Mouse (Mus musculus) hindbrain, postnatal 0 days (tissue): ENCODE data around the gene Ankrd31. TPM values are rescaled to one million over a fixed set of nuclear protein-coding genes. Genes with fewer than 3 reads are reported as not detected.
"Not testable (repeated sequence)": the region's sequence is repeated elsewhere in the genome, so short reads cannot be mapped to it uniquely, and the experiment has no call there.

Source experiments
- ATAC-seq: fragments of 200-750 bp; cut with Nextera tagmentation; 2 replicates; pipeline ENCODE4 v1.8.0; 2017; ENCODE audit warnings: mild to moderate bottlenecking, moderate TSS enrichment, moderate library complexity
- DNase-seq: peaks from one replicate; pipeline ENCODE4 v3.0.0-alpha.2; 2015; ENCODE audit warnings: low spot score
- H3K27ac ChIP-seq: fragments of 300-500 bp; sonication (generic); 2 replicates; pipeline ENCODE4 v1.5.1; 2014; ENCODE audit warnings: mild to moderate bottlenecking
- H3K27me3 ChIP-seq: fragments of 300-500 bp; sonication (generic); 2 replicates; pipeline ENCODE4 v1.6.1; 2014; ENCODE audit warnings: low read length, mixed read lengths; ENCODE audit not compliant: insufficient read depth
- H3K36me3 ChIP-seq: fragments of 300-500 bp; sonication (generic); 2 replicates; pipeline ENCODE4 v1.6.1; 2014; ENCODE audit warnings: low read length, mixed read lengths; ENCODE audit not compliant: insufficient read depth
- H3K4me1 ChIP-seq: fragments of 300-500 bp; sonication (generic); 2 replicates; pipeline ENCODE4 v1.6.1; 2014; ENCODE audit warnings: antibody characterized with exemption, low read length, mixed read lengths; ENCODE audit not compliant: insufficient read depth
- H3K4me2 ChIP-seq: fragments of 300-500 bp; sonication (generic); 2 replicates; pipeline ENCODE4 v1.6.1; 2014; ENCODE audit warnings: low read depth, mild to moderate bottlenecking, low read length, moderate library complexity, mixed read lengths
- H3K4me3 ChIP-seq: fragments of 300-500 bp; sonication (generic); 2 replicates; pipeline ENCODE4 v1.5.1; 2014; ENCODE audit warnings: low read length
- H3K9ac ChIP-seq: fragments of 300-500 bp; sonication (generic); replicated peaks from 2 replicates; pipeline ENCODE4 v1.6.1; 2014; ENCODE audit warnings: mild to moderate bottlenecking, low read length, moderate library complexity, mixed read lengths
- H3K9me3 ChIP-seq: fragments of 300-500 bp; sonication (generic); 2 replicates; pipeline ENCODE4 v1.6.1; 2016; ENCODE audit warnings: low read length, mixed read lengths
- CTCF ChIP-seq: IDR thresholded peaks from 2 replicates; pipeline ENCODE4 v1.5.1; 2016; ENCODE audit warnings: antibody characterized with exemption, control low read depth, low read depth
- WGBS: fragments of 180-500 bp; shearing (Covaris S2); extraction: QIAGEN DNeasy Blood & Tissue Kit; methylation state at CpG from one replicate; pipeline ENCODE4 v1.1.7; 2014; 5-methylcytosine and 5-hydroxymethylcytosine counted together
- polyA plus RNA-seq: library from polyadenylated mRNA; unstranded; fragments of >200 nt; fragmentation: Nextera tagmentation; extraction: Ambion mirVana; gene quantifications from 2 replicates; pipeline ENCODE4 v1.2.1, GENCODE M21; 2015
- total RNA-seq: library from RNA; depleted of rRNA; stranded (reverse); fragments of >200 nt; gene quantifications from 2 replicates; pipeline ENCODE4 v1.2.3, GENCODE M21; 2014

Gene Ankrd31
- total and polyA plus RNA-seq, 2 experiments from 2014 or later = 0.05 TPM; not detected in 1

GRCm38 (mm10) chr13:96936173-96936777 is 188.2 kb downstream of the Ankrd31 start:
- no peak overlapping the region for H3K27ac ChIP-seq
- no peaks in the 10 kb centered on the region for H3K36me3 ChIP-seq
- H3K9me3 ChIP-seq = no peaks in the 10 kb centered on the region
- WGBS = 57% methylated on average over 6 of the region's 6 CpGs
- H3K4me2 ChIP-seq = no peak overlapping the region
- H3K9ac ChIP-seq = no peak overlapping the region
- ATAC-seq = no peak
- no peak for TF ChIP-seq CTCF
- H3K27me3 ChIP-seq = no peaks in the 10 kb centered on the region
- H3K4me3 ChIP-seq = no peak overlapping the region
- DNase-seq = no peak
- no peaks in the 10 kb centered on the region for H3K4me1 ChIP-seq

- 75% methylated on average over 10 of the region's 10 CpGs for WGBS
- no peak overlapping the region for H3K4me3 ChIP-seq
- DNase-seq (no peak), ATAC-seq (no peak)
- H3K36me3 ChIP-seq = no peaks in the 10 kb centered on the region
- TF ChIP-seq CTCF = peak; percentile 7; the same call in 1 of the 2 replicates
- H3K4me1 ChIP-seq = no peaks in the 10 kb centered on the region
- no peak overlapping the region for H3K9ac ChIP-seq
- no peaks in the 10 kb centered on the region for H3K27me3 ChIP-seq
- no peak overlapping the region for H3K27ac ChIP-seq
- no peak overlapping the region for H3K4me2 ChIP-seq
- no peaks in the 10 kb centered on the region for H3K9me3 ChIP-seq
Observed at GRCm38 (mm10) chr13:96937059-96937558, 189.0 kb downstream of the Ankrd31 start.

DNA sequence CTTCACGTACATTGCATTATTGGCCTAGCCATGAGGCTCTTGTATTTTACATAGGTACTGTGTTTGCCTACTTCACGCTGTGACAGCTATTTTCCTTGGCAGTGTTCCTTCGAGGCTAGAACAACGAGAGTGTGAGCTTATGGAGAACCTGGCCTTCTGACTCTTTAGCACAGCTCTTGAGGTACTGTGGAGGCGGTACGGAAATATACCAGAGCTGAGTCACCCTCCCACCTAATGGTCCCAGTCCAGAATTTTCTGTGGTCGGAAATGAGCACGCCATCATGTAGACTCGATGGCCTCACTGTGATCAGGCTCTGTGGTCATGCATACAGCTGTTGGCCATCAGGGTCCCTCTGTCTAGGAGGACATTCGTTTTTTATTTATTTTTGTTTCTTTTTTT is 191.6 kb downstream of the Ankrd31 start:
- ATAC-seq (no peak), DNase-seq (no peak)
- no peak for TF ChIP-seq CTCF
- no peaks in the 10 kb centered on the region for H3K36me3 ChIP-seq
- H3K4me1 ChIP-seq = 0 out of 2 replicates have a peak, but pooled peaks cover 7% of the 10 kb centered on the region
- no peaks in the 10 kb centered on the region for H3K27me3 ChIP-seq
- no peak overlapping the region for H3K27ac ChIP-seq
- H3K9me3 ChIP-seq = no peaks in the 10 kb centered on the region
- WGBS = 87% methylated on average over 10 of the region's 10 CpGs
- H3K4me3 ChIP-seq = no peak overlapping the region
- no peak overlapping the region for H3K9ac ChIP-seq
- H3K4me2 ChIP-seq = no peak overlapping the region

DNA sequence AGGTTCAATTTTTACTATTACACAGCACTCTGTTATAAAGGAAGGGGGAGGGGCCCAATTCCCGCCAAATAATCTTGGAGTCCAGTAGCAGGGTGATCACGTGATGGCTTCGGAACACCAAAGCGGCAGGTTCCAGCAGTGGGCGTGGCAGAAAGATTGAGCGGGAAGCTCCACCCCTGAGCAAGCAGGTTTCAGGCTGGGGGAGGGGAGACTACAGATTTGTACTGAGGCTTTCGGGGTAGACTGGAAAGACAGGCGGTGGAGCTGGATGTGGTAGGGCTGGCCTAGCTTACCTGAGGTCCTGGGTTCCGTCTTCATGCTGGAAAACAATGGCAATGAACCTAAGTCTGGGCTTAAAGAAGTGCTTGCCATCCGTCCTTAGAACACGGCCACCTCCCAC is 193.4 kb downstream of the Ankrd31 start:
- WGBS = 90% methylated on average over 11 of the region's 11 CpGs
- DNase-seq, H3K4me3 ChIP-seq, H3K27me3 ChIP-seq, H3K9ac ChIP-seq, H3K27ac ChIP-seq, H3K36me3 ChIP-seq, H3K4me2 ChIP-seq, H3K4me1 ChIP-seq, ATAC-seq, H3K9me3 ChIP-seq: not testable (repeated sequence)

GRCm38 (mm10) chr13:96943571-96943970 is 195.5 kb downstream of the Ankrd31 start:
- 0 out of 2 replicates have a peak, but pooled peaks cover 7% of the 10 kb centered on the region for H3K4me1 ChIP-seq
- no peaks in the 10 kb centered on the region for H3K27me3 ChIP-seq
- no peak overlapping the region for H3K4me2 ChIP-seq
- no peaks in the 10 kb centered on the region for H3K36me3 ChIP-seq
- DNase-seq (peak; percentile 66), ATAC-seq (no peak)
- WGBS = 33% methylated on average over 3 of the region's 3 CpGs
- H3K9ac ChIP-seq = no peak overlapping the region
- no peak overlapping the region for H3K4me3 ChIP-seq
- H3K27ac ChIP-seq = no peak overlapping the region
- no peak for TF ChIP-seq CTCF
- H3K9me3 ChIP-seq = no peaks in the 10 kb centered on the region

GRCm38 (mm10) chr13:96945748-96946147 is 197.7 kb downstream of the Ankrd31 start:
- no peaks in the 10 kb centered on the region for H3K9me3 ChIP-seq
- no peak for TF ChIP-seq CTCF
- no peak overlapping the region for H3K27ac ChIP-seq
- no peak overlapping the region for H3K4me2 ChIP-seq
- H3K27me3 ChIP-seq = no peaks in the 10 kb centered on the region
- 93% methylated on average over 4 of the region's 4 CpGs for WGBS
- no peak for DNase-seq
- no peaks in the 10 kb centered on the region for H3K36me3 ChIP-seq
- 0 out of 2 replicates have a peak, but pooled peaks cover 7% of the 10 kb centered on the region for H3K4me1 ChIP-seq
- ATAC-seq = no peak
- H3K4me3 ChIP-seq = no peak overlapping the region
- no peak overlapping the region for H3K9ac ChIP-seq

GRCm38 (mm10) chr13:96947722-96948121 is 199.7 kb downstream of the Ankrd31 start:
- WGBS = 89% methylated on average over 7 of the region's 7 CpGs
- TF ChIP-seq CTCF = no peak
- Histone ChIP-seq H3K36me3 (no peaks in the 10 kb centered on the region), H3K9ac (no peak overlapping the region), H3K4me3 (no peak overlapping the region), H3K4me2 (no peak overlapping the region), H3K4me1 (0 out of 2 replicates have a peak, but pooled peaks cover 7% of the 10 kb centered on the region), H3K27ac (no peak overlapping the region), H3K27me3 (no peaks in the 10 kb centered on the region), H3K9me3 (no peaks in the 10 kb centered on the region)
- DNase-seq (no peak), ATAC-seq (no peak)
